Mouse (Mus musculus): ENCODE results near the gene Slc9a9.

DNA sequence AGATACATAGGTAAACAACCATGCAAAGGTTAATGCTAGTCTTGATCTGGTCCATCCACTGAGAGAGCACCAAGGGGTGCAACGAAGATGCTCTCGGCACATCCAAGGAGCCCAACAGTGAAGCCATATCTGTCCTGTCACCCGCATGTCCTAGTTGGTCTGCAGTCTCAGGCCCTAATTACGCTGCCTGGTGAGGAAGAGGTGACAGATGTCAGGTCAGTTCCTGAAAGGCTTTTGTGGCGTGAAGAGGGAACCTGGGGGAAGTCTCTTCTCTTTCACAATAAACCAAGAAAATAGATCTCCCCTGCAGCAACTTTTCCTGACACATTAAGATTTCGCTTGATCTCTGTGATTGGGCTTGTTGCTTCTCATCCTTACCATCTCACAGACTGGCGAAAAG is 277.5 kb downstream of the Slc9a9 start:
- TF ChIP-seq CTCF (IDR thresholded peaks at IDR 0.05; ENCODE audit: control insufficient read depth, insufficient read depth, insufficient read length) (no peak), MAX (IDR thresholded peaks at IDR 0.05) (no peak), USF1 (IDR thresholded peaks at IDR 0.05; ENCODE audit: low read depth) (no peak)

Measured in C2C12 (cell line).